Mouse (Mus musculus): ENCODE measurements around the gene Nptx2. TPM values are rescaled to one million over a fixed set of nuclear protein-coding genes. Genes with fewer than 3 reads are reported as not detected.

Nptx2 gene
- polyA plus RNA-seq, 1 experiment from 2014 or later = 1.7 TPM

DNA sequence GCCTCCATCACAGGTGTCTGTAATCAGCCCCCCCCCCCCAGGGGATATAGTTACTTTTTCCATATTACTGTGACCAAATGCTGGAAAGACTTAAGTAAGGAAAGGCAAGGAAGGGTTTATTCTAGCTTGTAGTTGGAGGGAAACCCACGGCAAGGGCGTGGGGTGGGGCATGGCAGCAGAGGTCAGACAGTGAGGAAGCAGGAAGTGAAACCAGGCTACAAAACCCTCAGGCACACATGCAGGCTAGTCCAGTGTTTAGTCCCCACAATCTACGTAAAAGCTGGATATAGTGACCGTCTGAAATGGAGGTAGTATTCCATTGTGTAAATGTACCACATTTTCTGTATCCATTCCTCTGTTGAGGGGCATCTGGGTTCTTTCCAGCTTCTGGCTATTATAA, 30.5 kb upstream of the Nptx2 start:
- ATAC-seq (ENCODE audit: low read depth) = no peak
- H3K4me3 ChIP-seq (ENCODE audit: low read depth, low read length) = no peak overlapping the region
- DNase-seq (ENCODE audit: low spot score) = no peak
- no peaks in the 10 kb centered on the region for H3K27me3 ChIP-seq (replicated peaks; ENCODE audit: control insufficient read depth, insufficient read depth, low read length)
- no peaks in the 10 kb centered on the region for H3K4me1 ChIP-seq (ENCODE audit: control insufficient read depth, insufficient read depth, low read length)
- H3K9ac ChIP-seq (ENCODE audit: low read depth, low read length) = no peak overlapping the region
- WGBS = 64% methylated on average over 4 of the region's 4 CpGs
- H3K4me2 ChIP-seq (ENCODE audit: low read depth, low read length) = no peak overlapping the region
- no peak overlapping the region for H3K27ac ChIP-seq (replicated peaks; ENCODE audit: low read depth, low read length)
- no peaks in the 10 kb centered on the region for H3K9me3 ChIP-seq (ENCODE audit: control insufficient read depth, low read length)
- no peaks in the 10 kb centered on the region for H3K36me3 ChIP-seq (ENCODE audit: control insufficient read depth, insufficient read depth, low read length)

DNA sequence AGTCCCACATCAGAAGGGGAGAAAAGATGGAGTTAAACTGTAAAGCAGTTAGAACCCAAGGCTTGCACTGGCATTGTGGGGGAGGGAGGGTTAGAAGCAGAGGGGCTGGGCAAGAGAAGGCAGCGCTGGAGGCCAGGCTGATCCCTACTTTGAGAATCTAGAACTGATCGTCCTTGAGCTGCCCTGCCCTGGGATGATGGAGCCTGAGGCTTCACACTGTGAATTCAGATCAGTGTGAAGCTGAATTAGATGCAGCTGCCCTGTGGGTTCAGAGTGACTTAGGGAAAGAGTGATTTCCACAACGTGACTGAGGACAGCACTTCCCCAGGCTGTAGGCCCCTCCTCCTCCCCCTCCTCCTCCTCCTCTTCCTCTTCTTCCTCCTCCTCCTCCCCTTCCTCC, 25.6 kb upstream of the Nptx2 start:
- Histone ChIP-seq H3K27ac (replicated peaks; ENCODE audit: low read depth, low read length) (no peak overlapping the region), H3K9me3 (ENCODE audit: control insufficient read depth, low read length) (no peaks in the 10 kb centered on the region), H3K27me3 (replicated peaks; ENCODE audit: control insufficient read depth, insufficient read depth, low read length) (no peaks in the 10 kb centered on the region), H3K36me3 (ENCODE audit: control insufficient read depth, insufficient read depth, low read length) (no peaks in the 10 kb centered on the region), H3K9ac (ENCODE audit: low read depth, low read length) (no peak overlapping the region), H3K4me1 (ENCODE audit: control insufficient read depth, insufficient read depth, low read length) (no peaks in the 10 kb centered on the region), H3K4me2 (ENCODE audit: low read depth, low read length) (no peak overlapping the region), H3K4me3 (ENCODE audit: low read depth, low read length) (no peak overlapping the region)
- ATAC-seq (ENCODE audit: low read depth) (no peak), DNase-seq (ENCODE audit: low spot score) (no peak)
- WGBS = 28% methylated on average over 3 of the region's 3 CpGs

DNA sequence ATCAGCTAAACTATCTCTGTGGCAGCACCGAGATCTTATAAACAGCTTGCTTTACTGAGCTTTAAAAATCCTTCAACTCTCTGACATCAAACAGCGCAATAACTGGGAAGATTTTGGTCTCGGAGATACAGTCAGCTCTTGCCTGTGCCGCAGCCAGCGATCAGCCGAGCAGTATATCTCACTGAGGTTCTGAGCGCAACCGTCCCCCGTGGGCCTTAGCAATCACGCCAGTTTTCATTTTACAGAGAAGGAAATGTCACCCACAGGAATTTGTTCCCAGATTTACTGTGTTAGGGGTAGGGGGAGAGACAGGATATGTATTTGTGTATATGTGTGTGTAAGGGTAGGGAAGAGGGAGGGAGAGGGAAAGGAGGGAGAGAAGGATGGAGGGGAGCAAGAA, 20.9 kb upstream of the Nptx2 start:
- H3K9me3 ChIP-seq (ENCODE audit: control insufficient read depth, low read length) = no peaks in the 10 kb centered on the region
- ATAC-seq (ENCODE audit: low read depth) = no peak
- DNase-seq (ENCODE audit: low spot score) = no peak
- H3K4me2 ChIP-seq (ENCODE audit: low read depth, low read length) = no peak overlapping the region
- H3K27ac ChIP-seq (replicated peaks; ENCODE audit: low read depth, low read length) = no peak overlapping the region
- no peaks in the 10 kb centered on the region for H3K36me3 ChIP-seq (ENCODE audit: control insufficient read depth, insufficient read depth, low read length)
- no peak overlapping the region for H3K4me3 ChIP-seq (ENCODE audit: low read depth, low read length)
- no peak overlapping the region for H3K9ac ChIP-seq (ENCODE audit: low read depth, low read length)
- H3K4me1 ChIP-seq (ENCODE audit: control insufficient read depth, insufficient read depth, low read length) = no peaks in the 10 kb centered on the region
- H3K27me3 ChIP-seq (replicated peaks; ENCODE audit: control insufficient read depth, insufficient read depth, low read length) = no peaks in the 10 kb centered on the region
- 80% methylated on average over 10 of the region's 10 CpGs for WGBS

DNA sequence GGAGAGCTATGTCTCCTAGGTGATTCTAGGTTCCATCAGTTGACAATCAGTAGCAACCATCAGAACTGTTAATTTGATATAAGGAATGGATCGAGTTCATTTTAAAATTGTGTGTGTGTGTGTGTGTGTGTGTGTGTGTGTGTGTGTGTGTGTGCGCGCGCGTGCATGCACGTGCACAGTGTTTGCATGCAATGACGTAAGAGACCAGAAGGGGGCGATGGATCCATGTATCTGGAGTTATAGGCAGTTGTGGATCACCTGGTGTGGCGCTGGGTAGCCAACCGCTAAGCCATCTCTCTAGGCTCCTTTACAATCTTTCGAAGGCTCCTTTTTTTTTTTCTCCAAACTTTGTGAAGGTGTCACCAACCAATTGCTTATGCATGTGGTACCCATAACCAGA, 16.6 kb upstream of the Nptx2 start:
- no peaks in the 10 kb centered on the region for H3K36me3 ChIP-seq (ENCODE audit: control insufficient read depth, insufficient read depth, low read length)
- ATAC-seq (ENCODE audit: low read depth) (no peak), DNase-seq (ENCODE audit: low spot score) (no peak)
- no peak overlapping the region for H3K27ac ChIP-seq (replicated peaks; ENCODE audit: low read depth, low read length)
- no peaks in the 10 kb centered on the region for H3K9me3 ChIP-seq (ENCODE audit: control insufficient read depth, low read length)
- H3K4me1 ChIP-seq (ENCODE audit: control insufficient read depth, insufficient read depth, low read length) = no peaks in the 10 kb centered on the region
- H3K4me3 ChIP-seq (ENCODE audit: low read depth, low read length) = no peak overlapping the region
- WGBS = 93% methylated on average over 11 of the region's 11 CpGs
- no peaks in the 10 kb centered on the region for H3K27me3 ChIP-seq (replicated peaks; ENCODE audit: control insufficient read depth, insufficient read depth, low read length)
- H3K4me2 ChIP-seq (ENCODE audit: low read depth, low read length) = no peak overlapping the region
- H3K9ac ChIP-seq (ENCODE audit: low read depth, low read length) = no peak overlapping the region

DNA sequence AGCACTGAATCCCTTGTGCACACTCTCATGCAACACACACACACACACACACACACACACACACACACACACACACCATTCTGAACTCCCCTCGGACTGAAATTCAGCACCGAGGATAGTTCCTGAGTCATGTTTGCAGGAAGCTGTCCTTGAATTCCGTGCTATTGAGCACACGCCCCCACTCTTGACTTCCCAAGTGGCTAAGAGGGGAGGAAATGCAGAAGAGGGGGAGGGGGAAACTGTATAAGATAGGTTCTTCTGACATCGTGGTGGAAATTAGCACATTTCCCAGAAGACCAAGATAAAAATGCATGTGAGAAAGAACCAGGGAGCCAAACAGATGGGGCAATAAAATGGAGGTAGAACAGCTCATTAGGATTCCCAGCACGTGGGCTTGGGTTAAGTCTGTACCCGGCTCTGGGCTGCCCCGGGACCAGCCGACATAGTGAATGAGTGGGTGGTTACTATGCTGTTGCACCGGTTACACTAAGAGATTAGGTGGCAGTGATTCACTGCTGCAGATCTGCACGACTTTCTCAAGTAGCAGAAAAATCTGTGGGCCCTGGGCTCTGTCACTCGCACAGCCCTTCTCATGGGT, 2.9 kb upstream of the Nptx2 start:
- Histone ChIP-seq H3K9me3 (ENCODE audit: control insufficient read depth, low read length) (no peaks in the 10 kb centered on the region), H3K36me3 (ENCODE audit: control insufficient read depth, insufficient read depth, low read length) (no peaks in the 10 kb centered on the region), H3K4me2 (ENCODE audit: low read depth, low read length) (no peak overlapping the region), H3K4me3 (ENCODE audit: low read depth, low read length) (no peak overlapping the region), H3K27me3 (replicated peaks; ENCODE audit: control insufficient read depth, insufficient read depth, low read length) (peaks cover 31% of the 10 kb centered on the region), H3K9ac (ENCODE audit: low read depth, low read length) (no peak overlapping the region), H3K27ac (replicated peaks; ENCODE audit: low read depth, low read length) (no peak overlapping the region), H3K4me1 (ENCODE audit: control insufficient read depth, insufficient read depth, low read length) (peaks cover 5% of the 10 kb centered on the region; the same call in 1 of the 2 replicates)
- no peak for ATAC-seq (ENCODE audit: low read depth)
- 28% methylated on average over 12 of the region's 12 CpGs for WGBS
- DNase-seq (ENCODE audit: low spot score) = peak; percentile 73

DNA sequence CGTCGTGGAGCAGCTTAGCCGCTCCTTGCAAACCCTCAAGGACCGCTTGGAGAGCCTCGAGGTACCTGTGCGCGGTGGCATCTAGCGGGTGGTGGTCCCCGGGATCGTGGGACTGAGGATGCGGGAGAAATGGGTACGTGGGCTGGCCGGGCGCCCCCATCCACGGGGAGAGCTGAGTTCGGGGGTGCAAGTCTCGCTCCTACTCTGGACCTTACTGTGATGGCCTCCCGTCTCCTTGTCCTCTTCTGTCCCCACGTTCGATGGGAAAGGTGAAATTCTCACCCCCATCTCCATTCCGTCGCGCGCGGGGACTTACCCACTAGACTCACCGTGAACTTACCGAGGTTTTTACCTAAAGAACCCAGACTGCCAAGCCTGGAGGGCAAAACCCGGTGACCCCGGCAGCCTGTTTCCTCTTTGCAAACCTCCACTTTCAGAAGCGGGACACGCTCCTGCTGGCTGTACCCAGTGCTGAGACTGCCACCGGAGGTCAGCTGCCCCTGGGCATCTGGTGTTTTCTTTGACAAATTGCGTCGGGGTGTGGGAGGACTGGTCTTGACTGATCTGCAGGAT, 807 bp downstream of the Nptx2 start:
- WGBS = 1% methylated on average over 22 of the region's 34 CpGs
- peaks cover 5% of the 10 kb centered on the region; the same call in 1 of the 2 replicates for H3K4me1 ChIP-seq (ENCODE audit: control insufficient read depth, insufficient read depth, low read length)
- ATAC-seq (ENCODE audit: low read depth) (no peak), DNase-seq (ENCODE audit: low spot score) (no peak)
- no peaks in the 10 kb centered on the region for H3K9me3 ChIP-seq (ENCODE audit: control insufficient read depth, low read length)
- H3K4me3 ChIP-seq (ENCODE audit: low read depth, low read length) = peak overlapping the region; percentile 40
- H3K36me3 ChIP-seq (ENCODE audit: control insufficient read depth, insufficient read depth, low read length) = no peaks in the 10 kb centered on the region
- peak overlapping the region; percentile 20 for H3K9ac ChIP-seq (ENCODE audit: low read depth, low read length)
- peak overlapping the region; percentile 71 for H3K4me2 ChIP-seq (ENCODE audit: low read depth, low read length)
- no peak overlapping the region for H3K27ac ChIP-seq (replicated peaks; ENCODE audit: low read depth, low read length)
- H3K27me3 ChIP-seq (replicated peaks; ENCODE audit: control insufficient read depth, insufficient read depth, low read length) = peaks cover 57% of the 10 kb centered on the region

DNA sequence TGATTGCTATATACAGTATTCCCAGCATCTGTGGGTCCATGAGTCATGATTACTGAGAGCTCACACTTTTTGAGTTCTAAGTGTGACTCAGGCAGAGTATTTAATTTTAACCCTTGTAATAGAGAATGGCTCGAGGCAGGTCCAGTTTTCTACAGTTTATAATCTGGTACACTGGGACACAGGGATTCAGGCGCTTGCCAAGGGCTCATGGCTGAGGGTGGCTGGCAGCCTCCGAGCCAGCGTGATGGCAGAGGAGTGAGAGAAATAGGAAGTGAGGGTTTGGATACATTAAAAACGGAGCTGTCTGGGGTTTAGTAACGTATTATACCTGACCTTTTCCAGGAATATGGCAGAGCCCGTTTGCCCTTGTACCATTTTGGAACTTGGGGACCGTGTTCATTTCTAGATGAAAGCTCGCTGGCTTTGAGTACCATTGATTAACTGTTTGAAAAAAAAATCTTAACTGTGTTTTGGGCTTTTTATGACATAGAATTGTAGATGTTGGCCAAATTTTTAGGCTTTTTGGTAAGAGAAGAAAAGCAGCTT, 1.7 kb downstream of the Nptx2 start:
- peaks cover 57% of the 10 kb centered on the region for H3K27me3 ChIP-seq (replicated peaks; ENCODE audit: control insufficient read depth, insufficient read depth, low read length)
- no peak for ATAC-seq (ENCODE audit: low read depth)
- H3K4me3 ChIP-seq (ENCODE audit: low read depth, low read length) = peak overlapping the region; percentile 40; the same call in 1 of the 2 replicates

DNA sequence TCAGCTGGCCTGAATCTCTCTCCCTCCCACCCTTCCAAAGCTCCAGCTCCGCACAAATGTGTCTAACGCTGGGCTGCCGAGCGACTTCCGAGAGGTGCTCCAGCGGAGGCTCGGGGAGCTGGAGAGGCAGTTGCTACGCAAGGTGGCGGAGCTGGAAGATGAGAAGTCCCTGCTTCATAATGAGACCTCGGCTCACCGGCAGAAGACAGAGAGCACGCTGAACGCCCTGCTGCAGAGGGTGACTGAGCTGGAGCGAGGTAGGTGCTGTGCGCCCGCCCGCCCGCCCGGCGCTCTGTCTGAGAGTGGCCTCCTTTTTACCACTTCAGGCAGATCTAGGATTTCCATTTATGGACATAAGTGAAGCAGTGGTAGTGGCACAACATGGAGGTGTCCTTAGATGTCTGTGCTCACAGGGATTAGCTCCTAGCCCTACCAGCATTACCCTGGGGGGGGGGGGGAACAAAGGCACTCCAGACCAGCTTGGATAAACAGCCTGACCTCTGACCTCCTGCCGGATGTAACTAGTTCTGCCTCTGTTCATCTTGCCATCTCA, 2.5 kb downstream of the Nptx2 start:
- ATAC-seq (ENCODE audit: low read depth) (no peak), DNase-seq (ENCODE audit: low spot score) (peak; percentile 34)
- Histone ChIP-seq H3K4me2 (ENCODE audit: low read depth, low read length) (peak overlapping the region; percentile 49), H3K9ac (ENCODE audit: low read depth, low read length) (0 out of 2 replicates have a peak overlapping the region, but pooled peaks have one; percentile 40), H3K9me3 (ENCODE audit: control insufficient read depth, low read length) (no peaks in the 10 kb centered on the region), H3K4me3 (ENCODE audit: low read depth, low read length) (peak overlapping the region; percentile 40), H3K4me1 (ENCODE audit: control insufficient read depth, insufficient read depth, low read length) (peaks cover 5% of the 10 kb centered on the region; the same call in 1 of the 2 replicates), H3K36me3 (ENCODE audit: control insufficient read depth, insufficient read depth, low read length) (no peaks in the 10 kb centered on the region), H3K27ac (replicated peaks; ENCODE audit: low read depth, low read length) (no peak overlapping the region), H3K27me3 (replicated peaks; ENCODE audit: control insufficient read depth, insufficient read depth, low read length) (peaks cover 57% of the 10 kb centered on the region)
- WGBS = 2% methylated on average over 15 of the region's 21 CpGs

More for the DNA sequence above, 1.7 kb downstream of the Nptx2 start:
- H3K36me3 ChIP-seq (ENCODE audit: control insufficient read depth, insufficient read depth, low read length) = no peaks in the 10 kb centered on the region
- peak overlapping the region; percentile 49 for H3K4me2 ChIP-seq (ENCODE audit: low read depth, low read length)
- no peak for DNase-seq (ENCODE audit: low spot score)
- peaks cover 5% of the 10 kb centered on the region; the same call in 1 of the 2 replicates for H3K4me1 ChIP-seq (ENCODE audit: control insufficient read depth, insufficient read depth, low read length)
- 10% methylated on average over 9 of the region's 9 CpGs for WGBS
- no peak overlapping the region for H3K27ac ChIP-seq (replicated peaks; ENCODE audit: low read depth, low read length)
- H3K9ac ChIP-seq (ENCODE audit: low read depth, low read length) = no peak overlapping the region
- no peaks in the 10 kb centered on the region for H3K9me3 ChIP-seq (ENCODE audit: control insufficient read depth, low read length)
